Mouse (Mus musculus): ENCODE results near the gene Foxp1. TPM values are rescaled to one million over a fixed set of nuclear protein-coding genes. Genes with fewer than 3 reads are reported as not detected.

The Foxp1 gene
- polyA plus RNA-seq, 1 experiment = 73.4 TPM

- Histone ChIP-seq H3K4me3 (ENCODE audit: insufficient read depth, low read length) (no peak overlapping the region), H3K27ac (ENCODE audit: insufficient read depth, low read depth, low read length) (no peak overlapping the region), H3K4me1 (ENCODE audit: control insufficient read depth, insufficient read depth, low read length) (peaks cover 7% of the 10 kb centered on the region)
- no peak for TF ChIP-seq CTCF (IDR thresholded peaks at IDR 0.05; ENCODE audit: low read depth, low read length)
- no peak for TF ChIP-seq POLR2A (IDR thresholded peaks at IDR 0.05; ENCODE audit: borderline replicate concordance, low read depth, low read length)
Observed at GRCm38 (mm10) chr6:99253331-99253730, 269.2 kb downstream of the Foxp1 start.

DNA sequence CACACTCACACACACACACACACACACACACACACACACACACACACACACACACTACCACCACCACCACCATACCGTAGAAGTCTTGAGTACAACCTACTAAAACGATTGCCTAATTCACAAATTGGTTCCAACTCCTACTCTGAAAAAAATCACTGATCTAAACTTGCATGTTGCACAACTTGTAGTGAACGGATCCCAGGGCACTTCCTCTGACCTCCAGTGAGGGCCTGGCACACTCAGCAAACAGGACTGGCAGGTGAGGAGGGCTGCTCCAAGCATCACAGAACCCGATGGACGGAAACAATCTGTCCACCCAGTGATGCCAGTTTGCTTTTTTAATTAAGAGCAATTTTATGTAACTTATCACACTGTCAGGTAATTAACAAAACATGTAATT, 269.7 kb downstream of the Foxp1 start:
- TF ChIP-seq POLR2A (IDR thresholded peaks at IDR 0.05; ENCODE audit: borderline replicate concordance, low read depth, low read length) (no peak), CTCF (IDR thresholded peaks at IDR 0.05; ENCODE audit: low read depth, low read length) (no peak)
- H3K4me3 ChIP-seq (ENCODE audit: insufficient read depth, low read length) = no peak overlapping the region
- H3K4me1 ChIP-seq (ENCODE audit: control insufficient read depth, insufficient read depth, low read length) = peaks cover 7% of the 10 kb centered on the region
- no peak overlapping the region for H3K27ac ChIP-seq (ENCODE audit: insufficient read depth, low read depth, low read length)

DNA sequence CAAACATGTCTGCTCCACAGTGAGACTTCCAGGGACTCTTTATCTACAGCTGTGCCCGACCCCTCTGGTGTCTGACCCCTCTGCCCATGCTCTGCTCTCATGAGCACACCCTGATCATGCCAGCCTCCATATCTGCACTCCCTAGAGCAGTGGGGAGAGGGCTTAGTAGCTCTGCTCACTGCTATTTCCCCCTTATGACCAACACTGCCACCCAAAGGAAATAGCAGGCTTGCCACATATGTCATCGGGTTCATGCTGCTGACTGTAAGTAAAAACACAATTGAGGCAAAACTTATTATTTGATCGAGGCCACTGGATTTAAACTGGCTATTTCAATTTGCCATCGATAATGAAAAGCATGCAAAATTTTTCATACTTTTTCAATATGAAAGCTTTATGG, 270.6 kb downstream of the Foxp1 start:
- H3K27ac ChIP-seq (ENCODE audit: insufficient read depth, low read depth, low read length) = no peak overlapping the region
- TF ChIP-seq POLR2A (IDR thresholded peaks at IDR 0.05; ENCODE audit: borderline replicate concordance, low read depth, low read length) = no peak
- no peak overlapping the region for H3K4me3 ChIP-seq (ENCODE audit: insufficient read depth, low read length)
- H3K4me1 ChIP-seq (ENCODE audit: control insufficient read depth, insufficient read depth, low read length) = peaks cover 7% of the 10 kb centered on the region

DNA sequence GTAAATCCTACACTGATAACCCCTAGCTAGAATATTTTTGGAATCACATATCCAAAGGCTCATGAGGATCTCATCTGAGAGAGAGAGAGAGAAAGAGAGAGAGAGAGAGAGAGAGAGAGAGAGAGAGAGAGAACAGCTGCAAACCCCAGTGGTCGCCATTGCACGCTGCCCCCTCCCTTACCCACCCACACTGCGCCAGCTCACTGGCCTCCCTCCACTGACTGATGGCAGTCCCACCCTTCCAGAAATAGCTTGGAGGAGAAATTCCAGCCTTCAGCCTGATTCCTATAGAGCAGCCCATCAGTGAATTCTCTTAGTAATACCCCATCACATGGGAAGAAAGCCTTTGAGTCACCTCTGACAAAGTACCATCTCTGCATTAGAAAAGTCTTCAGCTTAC, 271.3 kb downstream of the Foxp1 start:
- H3K4me1 ChIP-seq (ENCODE audit: control insufficient read depth, insufficient read depth, low read length) = peaks cover 7% of the 10 kb centered on the region
- no peak overlapping the region for H3K4me3 ChIP-seq (ENCODE audit: insufficient read depth, low read length)
- no peak for TF ChIP-seq POLR2A (IDR thresholded peaks at IDR 0.05; ENCODE audit: borderline replicate concordance, low read depth, low read length)
- TF ChIP-seq CTCF (IDR thresholded peaks at IDR 0.05; ENCODE audit: low read depth, low read length) = no peak
- no peak overlapping the region for H3K27ac ChIP-seq (ENCODE audit: insufficient read depth, low read depth, low read length)

DNA sequence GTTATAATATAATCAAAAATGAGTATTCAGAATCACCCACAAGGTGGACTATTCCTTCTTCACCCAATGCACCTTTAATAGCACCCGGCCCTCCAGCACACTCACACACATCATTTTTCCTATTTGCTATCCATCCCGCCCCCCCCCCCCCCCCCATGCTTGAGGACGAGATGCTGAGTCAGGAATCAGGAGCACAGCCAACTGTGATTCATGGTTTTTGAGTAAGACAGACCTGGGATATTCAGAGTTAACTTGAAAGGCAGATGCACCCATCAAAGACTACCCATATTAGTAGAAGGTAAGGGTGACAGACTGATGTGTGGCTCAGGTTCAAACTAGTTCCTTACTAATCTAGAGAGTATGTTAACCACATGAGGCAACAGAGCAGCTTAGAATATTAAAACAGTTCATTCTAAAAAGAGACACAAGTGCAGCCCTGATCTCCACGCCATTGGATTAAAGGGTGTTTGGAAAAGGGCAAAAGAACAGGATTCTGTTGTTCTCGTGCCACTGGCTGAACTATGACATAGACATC, 273.0 kb downstream of the Foxp1 start:
- Histone ChIP-seq H3K27ac (ENCODE audit: insufficient read depth, low read depth, low read length) (no peak overlapping the region), H3K4me3 (ENCODE audit: insufficient read depth, low read length) (no peak overlapping the region), H3K4me1 (ENCODE audit: control insufficient read depth, insufficient read depth, low read length) (peaks cover 7% of the 10 kb centered on the region)
- TF ChIP-seq CTCF (IDR thresholded peaks at IDR 0.05; ENCODE audit: low read depth, low read length) (no peak), POLR2A (IDR thresholded peaks at IDR 0.05; ENCODE audit: borderline replicate concordance, low read depth, low read length) (no peak)

DNA sequence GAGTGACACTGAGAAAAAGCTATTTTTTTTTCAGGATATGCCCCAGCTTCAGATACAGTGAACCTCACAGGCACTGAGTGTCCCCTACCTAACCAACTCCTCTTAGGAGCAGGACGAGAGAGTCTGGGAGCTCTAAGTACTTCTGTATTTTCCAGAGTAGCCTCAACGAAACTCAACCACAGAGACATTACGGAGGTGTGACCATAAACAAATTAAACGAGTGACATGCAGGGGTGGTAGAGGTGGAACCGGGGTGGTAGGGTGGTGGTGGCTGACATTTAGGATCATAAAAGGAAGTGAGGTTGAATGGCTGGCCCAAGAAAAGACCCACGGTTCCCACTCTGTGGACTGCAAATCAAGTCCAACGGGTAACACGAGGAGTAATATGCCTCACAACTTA, 274.1 kb downstream of the Foxp1 start:
- Histone ChIP-seq H3K27ac (ENCODE audit: insufficient read depth, low read depth, low read length) (no peak overlapping the region), H3K4me3 (ENCODE audit: insufficient read depth, low read length) (no peak overlapping the region), H3K4me1 (ENCODE audit: control insufficient read depth, insufficient read depth, low read length) (peaks cover 7% of the 10 kb centered on the region)
- TF ChIP-seq CTCF (IDR thresholded peaks at IDR 0.05; ENCODE audit: low read depth, low read length) (no peak), POLR2A (IDR thresholded peaks at IDR 0.05; ENCODE audit: borderline replicate concordance, low read depth, low read length) (no peak)

DNA sequence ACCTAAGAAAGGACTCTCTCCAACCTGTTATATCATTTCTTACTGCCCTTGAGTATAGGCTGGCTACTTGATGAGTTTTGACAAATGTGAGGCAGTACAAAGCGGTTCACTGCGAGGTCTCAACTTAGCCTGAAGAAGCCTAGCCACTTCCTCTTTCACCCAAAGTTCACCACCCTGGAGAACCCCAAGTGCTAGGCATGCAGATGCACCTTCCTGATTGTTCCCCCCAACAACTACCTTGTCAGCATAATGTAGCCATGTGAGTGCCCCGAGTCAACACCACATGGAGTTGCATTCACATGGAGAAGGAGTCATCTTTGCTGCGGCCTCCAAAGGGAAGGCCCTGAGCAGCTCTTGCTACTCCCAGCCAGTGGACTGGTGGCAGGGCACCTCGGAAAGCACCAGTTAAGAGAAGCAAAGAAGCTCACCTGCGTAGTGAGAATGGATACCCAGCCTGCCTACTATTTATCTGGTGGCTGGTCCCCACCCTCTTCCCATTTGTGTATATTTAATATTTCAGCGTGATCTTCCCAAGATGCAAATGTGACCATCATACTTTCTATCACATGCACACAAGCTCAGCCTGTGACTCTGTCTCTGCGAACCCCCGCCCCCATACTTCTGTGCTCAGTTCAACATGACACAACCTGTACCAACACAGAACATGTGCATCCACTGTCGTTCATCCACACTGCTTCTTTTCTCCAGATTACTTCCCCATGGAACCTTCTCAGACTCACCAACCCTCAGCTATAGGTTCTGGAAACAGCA, 280.7 kb downstream of the Foxp1 start:
- H3K4me3 ChIP-seq (ENCODE audit: insufficient read depth, low read length) = no peak overlapping the region
- H3K4me1 ChIP-seq (ENCODE audit: control insufficient read depth, insufficient read depth, low read length) = peaks cover 11% of the 10 kb centered on the region
- no peak overlapping the region for H3K27ac ChIP-seq (ENCODE audit: insufficient read depth, low read depth, low read length)
- TF ChIP-seq POLR2A (IDR thresholded peaks at IDR 0.05; ENCODE audit: borderline replicate concordance, low read depth, low read length) = no peak
- no peak for TF ChIP-seq CTCF (IDR thresholded peaks at IDR 0.05; ENCODE audit: low read depth, low read length)

GRCm38 (mm10) chr6:99240764-99241163, 281.8 kb downstream of the Foxp1 start:
- Histone ChIP-seq H3K4me1 (ENCODE audit: control insufficient read depth, insufficient read depth, low read length) (peaks cover 11% of the 10 kb centered on the region), H3K27ac (ENCODE audit: insufficient read depth, low read depth, low read length) (no peak overlapping the region), H3K4me3 (ENCODE audit: insufficient read depth, low read length) (no peak overlapping the region)
- no peak for TF ChIP-seq CTCF (IDR thresholded peaks at IDR 0.05; ENCODE audit: low read depth, low read length)
- no peak for TF ChIP-seq POLR2A (IDR thresholded peaks at IDR 0.05; ENCODE audit: borderline replicate concordance, low read depth, low read length)

DNA sequence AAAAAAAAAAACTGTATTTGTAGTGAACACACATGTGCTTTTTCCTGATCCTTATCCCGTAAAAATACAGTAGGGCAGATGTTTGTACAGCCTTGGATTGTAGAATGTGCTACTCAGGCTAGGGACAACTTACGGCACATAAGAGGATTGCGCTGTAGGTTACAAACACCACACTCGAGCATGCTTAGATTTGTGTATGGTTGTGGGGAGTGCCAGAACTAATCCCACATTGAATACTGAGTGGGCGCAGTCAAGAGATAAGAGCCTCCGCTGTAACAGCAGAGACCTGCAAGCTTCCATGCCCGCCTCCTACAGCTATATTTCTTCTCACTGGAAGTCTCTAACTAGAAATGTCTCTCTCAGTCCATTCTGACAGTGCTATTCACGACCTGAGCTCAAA, 286.9 kb downstream of the Foxp1 start:
- Histone ChIP-seq H3K27ac (ENCODE audit: insufficient read depth, low read depth, low read length) (no peak overlapping the region), H3K4me1 (ENCODE audit: control insufficient read depth, insufficient read depth, low read length) (no peaks in the 10 kb centered on the region), H3K4me3 (ENCODE audit: insufficient read depth, low read length) (no peak overlapping the region)
- TF ChIP-seq POLR2A (IDR thresholded peaks at IDR 0.05; ENCODE audit: borderline replicate concordance, low read depth, low read length) = no peak
- no peak for TF ChIP-seq CTCF (IDR thresholded peaks at IDR 0.05; ENCODE audit: low read depth, low read length)

DNA sequence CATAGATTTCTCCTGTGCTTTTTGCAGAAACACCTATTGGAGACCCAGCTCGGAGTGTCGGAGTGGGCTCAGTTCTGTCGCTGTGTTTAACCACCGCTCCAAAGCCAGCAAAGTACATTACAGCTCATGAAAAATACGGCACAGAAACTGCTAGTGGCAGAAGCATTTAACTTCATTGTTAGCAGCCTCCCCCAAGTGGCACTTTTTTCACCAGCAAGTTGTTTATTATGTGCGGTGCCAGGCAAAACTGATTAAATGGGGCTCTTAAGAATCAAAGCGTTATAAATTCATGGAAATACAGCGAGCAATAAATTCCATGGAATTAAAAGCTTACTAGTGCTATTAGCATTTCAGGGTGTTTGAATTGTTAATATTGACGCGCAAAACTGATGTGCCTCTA, 289.1 kb downstream of the Foxp1 start:
- Histone ChIP-seq H3K4me3 (ENCODE audit: insufficient read depth, low read length) (no peak overlapping the region), H3K27ac (ENCODE audit: insufficient read depth, low read depth, low read length) (no peak overlapping the region), H3K4me1 (ENCODE audit: control insufficient read depth, insufficient read depth, low read length) (no peaks in the 10 kb centered on the region)
- TF ChIP-seq CTCF (IDR thresholded peaks at IDR 0.05; ENCODE audit: low read depth, low read length) (no peak), POLR2A (IDR thresholded peaks at IDR 0.05; ENCODE audit: borderline replicate concordance, low read depth, low read length) (no peak)
